Mouse (Mus musculus): ENCODE data around the gene Il1r1. TPM values are rescaled to one million over a fixed set of nuclear protein-coding genes. Genes with fewer than 3 reads are reported as not detected.

Il1r1 gene
- total and polyA plus RNA-seq, 3 experiments: 1.4 to 3.1 TPM; not detected in 1

DNA sequence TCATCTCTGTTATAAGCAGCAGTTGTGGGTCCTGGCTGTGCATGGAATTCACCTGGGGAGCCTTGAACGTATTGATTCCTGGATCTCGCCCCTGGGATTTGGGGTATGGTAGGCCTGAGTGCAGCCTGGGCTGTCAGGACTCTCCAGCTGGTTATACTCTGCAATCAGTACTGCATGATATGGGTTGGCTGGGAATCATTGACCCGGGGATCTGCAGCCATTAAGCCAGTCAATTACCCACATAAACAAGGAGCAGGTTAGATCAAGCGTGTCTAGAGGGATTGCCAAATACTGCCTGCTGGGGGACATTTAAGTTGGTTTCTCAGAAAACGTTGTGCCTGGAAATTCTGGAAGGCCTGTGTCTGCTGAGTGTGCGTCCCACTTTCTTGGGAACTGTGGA is 11.8 kb downstream of the Il1r1 start:
- Histone ChIP-seq H3K36me3 (ENCODE audit: control insufficient read depth in 1 of 2, insufficient read depth in 2 of 2, low read length in 2 of 2) (peaks cover 0 to 2% of the 10 kb centered on the region in 2 experiments; a peak in 1 of 4 replicates), H3K9me3 (replicated peaks; ENCODE audit: insufficient read depth, low read length) (no peaks in the 10 kb centered on the region), H3K27me3 (ENCODE audit: control insufficient read depth in 1 of 2, insufficient read depth in 2 of 2, low read length in 2 of 2) (no peaks in the 10 kb centered on the region), H3K27ac (ENCODE audit: control insufficient read depth, low read depth, low read length) (no peak overlapping the region), H3K4me1 (ENCODE audit: control insufficient read depth in 1 of 2, insufficient read depth in 2 of 2, low read length in 2 of 2) (no peaks in the 10 kb centered on the region), H3K4me3 (ENCODE audit: control insufficient read depth in 1 of 2, insufficient read depth in 1 of 2, low read depth in 2 of 2, low read length in 2 of 2) (no peak overlapping the region), H3K9ac (ENCODE audit: control insufficient read depth, low read depth, low read length, poor library complexity, severe bottlenecking) (no peak overlapping the region), H3K79me2 (ENCODE audit: control insufficient read depth, insufficient read depth, low read length, poor library complexity) (no peaks in the 10 kb centered on the region)
- TF ChIP-seq HCFC1 (IDR thresholded peaks at IDR 0.05; ENCODE audit: low read depth, low read length) (no peak), ELF1 (IDR thresholded peaks at IDR 0.05; ENCODE audit: low read depth, low read length) (no peak), CHD1 (IDR thresholded peaks at IDR 0.05; ENCODE audit: low read depth, low read length) (no peak), GATA1 (IDR thresholded peaks at IDR 0.05; ENCODE audit: low read depth, low read length) (no peak), POLR2AphosphoS5 (IDR thresholded peaks at IDR 0.05; ENCODE audit: borderline replicate concordance, low read depth, low read length) (no peak), E2F4 (IDR thresholded peaks at IDR 0.05; ENCODE audit: borderline replicate concordance, low read depth, low read length) (no peak), TAL1 (IDR thresholded peaks at IDR 0.05; ENCODE audit: low read length) (no peak), ZKSCAN1 (IDR thresholded peaks at IDR 0.05; ENCODE audit: low read depth, low read length) (no peak), NRF1 (IDR thresholded peaks at IDR 0.05; ENCODE audit: insufficient read depth, low read depth, low read length, poor library complexity, severe bottlenecking) (no peak), USF2 (IDR thresholded peaks at IDR 0.05; ENCODE audit: borderline replicate concordance in 1 of 2, insufficient read depth in 1 of 2, low read depth in 1 of 2, low read length in 2 of 2) (no peak), MAFK (IDR thresholded peaks at IDR 0.05; ENCODE audit: borderline replicate concordance, low read depth, low read length) (no peak), UBTF (IDR thresholded peaks at IDR 0.05; ENCODE audit: borderline replicate concordance, insufficient read depth, low read depth, low read length) (no peak), SMC3 (IDR thresholded peaks at IDR 0.05; ENCODE audit: low read depth, low read length) (no peak), EP300 (IDR thresholded peaks at IDR 0.05; ENCODE audit: low read depth in 1 of 2, low read length in 2 of 2) (no peak), ZMIZ1 (IDR thresholded peaks at IDR 0.05; ENCODE audit: low read depth, low read length) (no peak), RCOR1 (IDR thresholded peaks at IDR 0.05; ENCODE audit: low read depth, low read length) (no peak), RAD21 (IDR thresholded peaks at IDR 0.05; ENCODE audit: low read depth, low read length) (no peak), BHLHE40 (IDR thresholded peaks at IDR 0.05; ENCODE audit: borderline replicate concordance, low read depth, low read length) (no peak), POLR2AphosphoS2 (IDR thresholded peaks at IDR 0.05; ENCODE audit: low read length) (no peak), MYB (IDR thresholded peaks at IDR 0.05; ENCODE audit: low read depth, low read length) (no peak)
- DNase-seq (ENCODE audit: low read depth, low spot score): no peak

DNA sequence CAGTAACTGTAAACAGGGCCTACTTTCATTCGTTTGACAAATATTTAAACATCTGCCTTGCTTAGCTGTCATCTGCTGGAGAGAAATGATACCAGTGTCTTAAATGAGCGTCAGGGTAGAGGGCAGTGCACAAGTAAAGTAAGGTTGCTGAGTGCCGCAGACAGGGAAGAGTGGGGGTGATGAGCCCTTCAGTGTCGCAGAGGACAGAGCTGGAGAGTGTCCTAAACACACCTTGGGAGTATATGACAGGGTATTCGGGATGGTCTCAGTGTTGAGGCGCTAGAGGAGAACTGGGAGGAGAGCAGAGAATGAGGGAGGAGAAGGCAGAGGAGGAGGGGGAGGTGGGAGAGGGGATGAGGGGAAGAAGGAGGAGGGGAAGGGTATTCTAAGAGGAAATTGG is 12.2 kb downstream of the Il1r1 start:
- Histone ChIP-seq H3K79me2 (ENCODE audit: control insufficient read depth, insufficient read depth, low read length, poor library complexity) (no peaks in the 10 kb centered on the region), H3K27ac (ENCODE audit: control insufficient read depth, low read depth, low read length) (no peak overlapping the region), H3K27me3 (ENCODE audit: control insufficient read depth in 1 of 2, insufficient read depth in 2 of 2, low read length in 2 of 2) (no peaks in the 10 kb centered on the region), H3K9me3 (replicated peaks; ENCODE audit: insufficient read depth, low read length) (no peaks in the 10 kb centered on the region), H3K4me3 (ENCODE audit: control insufficient read depth in 1 of 2, insufficient read depth in 1 of 2, low read depth in 2 of 2, low read length in 2 of 2) (no peak overlapping the region), H3K4me1 (ENCODE audit: control insufficient read depth in 1 of 2, insufficient read depth in 2 of 2, low read length in 2 of 2) (no peaks in the 10 kb centered on the region), H3K9ac (ENCODE audit: control insufficient read depth, low read depth, low read length, poor library complexity, severe bottlenecking) (no peak overlapping the region), H3K36me3 (ENCODE audit: control insufficient read depth in 1 of 2, insufficient read depth in 2 of 2, low read length in 2 of 2) (peaks cover 0 to 3% of the 10 kb centered on the region in 2 experiments; a peak in 1 of 4 replicates)
- TF ChIP-seq CHD2 (IDR thresholded peaks at IDR 0.05; ENCODE audit: low read length): no peak
- TF ChIP-seq SMC3 (IDR thresholded peaks at IDR 0.05; ENCODE audit: low read depth, low read length): no peak
- TF ChIP-seq CHD1 (IDR thresholded peaks at IDR 0.05; ENCODE audit: low read depth, low read length): no peak
- TF ChIP-seq POLR2AphosphoS2 (IDR thresholded peaks at IDR 0.05; ENCODE audit: low read length): no peak
- TF ChIP-seq KAT2A (conservative IDR thresholded peaks at IDR 0.05; ENCODE audit: low read depth, low read length): no peak
- TF ChIP-seq JUND (IDR thresholded peaks at IDR 0.05; ENCODE audit: low read depth, low read length): no peak
- TF ChIP-seq ZNF384 (IDR thresholded peaks at IDR 0.05; ENCODE audit: low read depth, low read length): no peak
- no peak for TF ChIP-seq E2F4 (IDR thresholded peaks at IDR 0.05; ENCODE audit: borderline replicate concordance, low read depth, low read length)
- TF ChIP-seq GABPA (IDR thresholded peaks at IDR 0.05; ENCODE audit: low read depth, low read length): no peak
- TF ChIP-seq CTCF (IDR thresholded peaks at IDR 0.05 in 2 of 3, conservative IDR thresholded peaks at IDR 0.05 in 1 of 3; ENCODE audit: control insufficient read depth in 1 of 3, insufficient read depth in 1 of 3, low read depth in 2 of 3, low read length in 3 of 3, poor library complexity in 1 of 3, severe bottlenecking in 1 of 3): no peak
- TF ChIP-seq ELF1 (IDR thresholded peaks at IDR 0.05; ENCODE audit: low read depth, low read length): no peak
- no peak for TF ChIP-seq USF1 (IDR thresholded peaks at IDR 0.05; ENCODE audit: low read depth, low read length)
- no peak for TF ChIP-seq TAL1 (IDR thresholded peaks at IDR 0.05; ENCODE audit: low read length)
- TF ChIP-seq USF2 (IDR thresholded peaks at IDR 0.05; ENCODE audit: borderline replicate concordance in 1 of 2, insufficient read depth in 1 of 2, low read depth in 1 of 2, low read length in 2 of 2): no peak
- no peak for TF ChIP-seq POLR2AphosphoS5 (IDR thresholded peaks at IDR 0.05; ENCODE audit: borderline replicate concordance, low read depth, low read length)
- no peak for TF ChIP-seq TBP (IDR thresholded peaks at IDR 0.05; ENCODE audit: low read depth, low read length)
- TF ChIP-seq GATA1 (IDR thresholded peaks at IDR 0.05; ENCODE audit: low read depth, low read length): no peak
- no peak for DNase-seq (ENCODE audit: low read depth, low spot score)

Data from MEL (cell line).